Mouse (Mus musculus) E14TG2a.4 (cell line): Measurements from ENCODE around the gene Jade3.

Source experiments
- CTCF ChIP-seq: conservative IDR thresholded peaks from 2 replicates; pipeline ENCODE4 v1.5.1; 2014; ENCODE audit warnings: low read length
- NANOG ChIP-seq: IDR thresholded peaks from 2 replicates; pipeline ENCODE4 v1.6.1; 2014; ENCODE audit warnings: borderline replicate concordance, low read length, mixed read lengths
- POU5F1 ChIP-seq: IDR thresholded peaks from 2 replicates; pipeline ENCODE4 v1.6.1; 2014; ENCODE audit warnings: low read length, borderline replicate concordance

DNA sequence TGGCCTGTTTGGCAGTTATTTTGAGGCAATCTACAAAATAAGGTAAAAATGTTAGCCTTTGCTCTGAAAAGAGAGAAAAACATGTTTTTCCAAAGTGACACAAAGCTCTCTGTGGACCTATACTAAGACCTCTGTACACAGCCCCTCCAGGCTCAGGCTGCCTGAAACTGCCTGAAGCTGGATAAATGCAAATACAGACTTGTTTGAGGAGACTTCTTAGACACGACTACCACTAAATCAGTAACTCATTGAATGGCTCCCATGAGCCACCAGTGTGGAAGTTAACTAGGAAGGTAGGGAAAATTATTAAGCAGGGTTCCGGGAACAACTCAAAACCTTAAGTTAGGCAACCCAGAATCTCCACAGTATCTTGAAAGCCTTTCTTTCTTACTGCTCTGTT is 17.8 kb upstream of the Jade3 start:
- no peak for TF ChIP-seq CTCF
- TF ChIP-seq NANOG, result no peak
- no peak for TF ChIP-seq POU5F1
